Mouse (Mus musculus) heart, embryonic 16.5 days (tissue): ENCODE measurements at regions not wholly inside any gene's neighbourhood (a gene's known extent, or its start where the extent isn't known, plus 50 kb on each side); places are given as distances from the start of the nearest gene placed in this dataset.
"Not testable (repeated sequence)": the region's sequence is repeated elsewhere in the genome, so short reads cannot be mapped to it uniquely, and the experiment has no call there.

Experiments used
- ATAC-seq: fragments of 200-750 bp; cut with Nextera tagmentation; replicated peaks from 2 replicates; pipeline ENCODE4 v1.8.0; 2017; ENCODE audit warnings: moderate number of reproducible peaks; ENCODE audit not compliant: insufficient read depth, low FRiP score; ENCODE audit errors: extremely low read depth
- H3K27ac ChIP-seq: fragments of 300-500 bp; sonication (generic); 2 replicates; pipeline ENCODE4 v1.5.1; 2014; ENCODE audit warnings: mild to moderate bottlenecking, low read length, control low read depth, moderate library complexity
- H3K27me3 ChIP-seq: fragments of 300-500 bp; sonication (generic); 2 replicates; pipeline ENCODE4 v1.6.1; 2014; ENCODE audit warnings: low read length, mixed read lengths; ENCODE audit not compliant: control insufficient read depth, insufficient read depth
- H3K36me3 ChIP-seq: fragments of 300-500 bp; sonication (generic); 2 replicates; pipeline ENCODE4 v1.6.1; 2014; ENCODE audit not compliant: control insufficient read depth, insufficient read depth
- H3K4me1 ChIP-seq: fragments of 300-500 bp; sonication (generic); 2 replicates; pipeline ENCODE4 v1.6.1; 2014; ENCODE audit warnings: low read length, mixed read lengths; ENCODE audit not compliant: control insufficient read depth, insufficient read depth
- H3K4me2 ChIP-seq: fragments of 300-500 bp; sonication (generic); 2 replicates; pipeline ENCODE4 v1.6.1; 2014; ENCODE audit warnings: low read depth, mild to moderate bottlenecking, control low read depth, low read length
- H3K4me3 ChIP-seq: fragments of 300-500 bp; sonication (generic); 2 replicates; pipeline ENCODE4 v1.5.1; 2014; ENCODE audit warnings: mild to moderate bottlenecking, control low read depth, low read length
- H3K9ac ChIP-seq: fragments of 300-500 bp; sonication (generic); 2 replicates; pipeline ENCODE4 v1.6.1; 2014; ENCODE audit warnings: low read length, control low read depth
- H3K9me3 ChIP-seq: fragments of 300-500 bp; sonication (generic); replicated peaks from 2 replicates; pipeline ENCODE4 v1.6.1; 2016; ENCODE audit warnings: low read length; ENCODE audit not compliant: control insufficient read depth
- WGBS: fragments of 180-500 bp; shearing (Covaris S2); extraction: QIAGEN DNeasy Blood & Tissue Kit; methylation state at CpG from one replicate; pipeline ENCODE4 v1.1.7; 2014; 5-methylcytosine and 5-hydroxymethylcytosine counted together

DNA sequence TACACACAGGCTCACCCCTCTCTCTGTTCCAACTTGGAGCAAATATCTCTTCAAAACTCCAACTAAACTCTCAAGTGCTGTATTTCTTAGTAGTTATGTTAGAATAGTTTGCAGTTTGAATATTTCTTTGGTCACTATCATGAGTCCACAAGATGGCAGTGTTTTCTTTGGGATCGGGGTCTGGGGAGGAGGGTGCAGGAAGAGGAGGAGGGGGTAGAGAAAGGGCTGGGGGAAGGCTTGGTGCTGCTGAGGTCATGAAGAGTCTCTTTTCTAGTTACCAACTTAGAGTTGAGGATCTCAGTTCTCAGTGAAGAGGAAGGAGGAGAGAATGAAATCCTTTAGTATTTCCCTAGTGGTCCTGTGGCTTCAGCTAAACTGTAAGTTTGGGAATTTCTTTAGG, 863.6 kb downstream of the Dad1 start:
- H3K9ac ChIP-seq, H3K36me3 ChIP-seq, ATAC-seq, H3K4me2 ChIP-seq, H3K9me3 ChIP-seq, H3K27me3 ChIP-seq, H3K4me1 ChIP-seq, H3K4me3 ChIP-seq, H3K27ac ChIP-seq: not testable (repeated sequence)
- WGBS, result no CpG with 5 or more reads among the region's 1 CpGs

DNA sequence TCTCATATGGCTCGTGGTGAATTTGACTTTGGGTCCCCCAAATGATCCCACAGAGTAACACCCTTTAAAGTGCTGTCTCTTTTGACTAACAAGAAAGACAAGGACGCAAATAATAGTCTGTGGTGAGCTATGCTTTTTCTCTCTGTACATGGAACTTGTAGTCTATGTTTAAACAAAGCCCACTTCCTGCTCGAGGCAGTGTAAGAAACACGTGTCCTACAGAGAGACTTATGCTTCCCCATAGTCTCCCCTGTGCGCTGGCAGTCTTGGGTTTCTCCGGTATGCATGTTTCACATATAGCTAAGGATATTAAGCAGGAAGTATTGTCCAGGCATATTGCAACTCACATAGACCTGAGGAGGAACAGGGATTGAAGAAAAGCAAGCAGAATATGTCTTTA, 879.0 kb upstream of the Olfr1507 start:
- H3K9ac ChIP-seq, ATAC-seq, H3K36me3 ChIP-seq, H3K27ac ChIP-seq, H3K27me3 ChIP-seq, H3K4me1 ChIP-seq, H3K4me3 ChIP-seq, H3K4me2 ChIP-seq, H3K9me3 ChIP-seq: not testable (repeated sequence)
- 66% methylated on average over 5 of the region's 6 CpGs for WGBS

DNA sequence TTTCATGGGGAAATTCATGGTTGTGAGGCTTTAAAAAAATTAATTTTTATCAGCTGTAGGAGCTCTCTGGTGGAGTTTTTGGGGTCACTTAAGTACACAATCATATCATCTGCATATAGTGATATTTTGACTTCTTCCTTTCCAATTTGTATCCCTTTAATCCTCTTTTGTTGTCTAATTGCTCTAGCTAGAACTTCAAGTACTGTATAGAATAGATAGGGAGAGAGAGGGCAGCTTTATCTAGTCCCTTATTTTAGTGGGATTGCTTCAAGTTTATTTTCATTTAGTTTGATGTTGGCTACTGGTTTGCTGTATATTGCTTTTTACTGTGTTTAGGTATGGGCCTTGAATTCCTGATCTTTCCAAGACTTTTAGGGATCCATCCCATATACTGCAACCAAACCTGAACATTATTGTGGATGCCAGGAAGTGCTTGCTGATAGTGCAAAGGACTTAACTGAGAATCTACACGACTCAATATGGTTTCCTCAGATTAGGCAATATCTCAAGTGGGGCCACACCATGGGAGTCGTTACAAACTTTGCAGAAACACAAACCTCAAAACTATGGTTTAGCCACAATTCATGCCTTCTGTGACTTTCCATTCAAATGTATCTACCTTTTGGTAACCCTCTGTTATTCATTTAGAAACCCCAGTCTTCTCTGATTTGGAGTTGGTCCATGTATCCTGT, 878.4 kb upstream of the Olfr1507 start:
- not testable (repeated sequence) for ATAC-seq, H3K36me3 ChIP-seq, H3K27ac ChIP-seq, H3K4me3 ChIP-seq, H3K9me3 ChIP-seq, H3K4me1 ChIP-seq, H3K27me3 ChIP-seq, H3K9ac ChIP-seq, H3K4me2 ChIP-seq
- WGBS, result no CpG with 5 or more reads among the region's 2 CpGs

DNA sequence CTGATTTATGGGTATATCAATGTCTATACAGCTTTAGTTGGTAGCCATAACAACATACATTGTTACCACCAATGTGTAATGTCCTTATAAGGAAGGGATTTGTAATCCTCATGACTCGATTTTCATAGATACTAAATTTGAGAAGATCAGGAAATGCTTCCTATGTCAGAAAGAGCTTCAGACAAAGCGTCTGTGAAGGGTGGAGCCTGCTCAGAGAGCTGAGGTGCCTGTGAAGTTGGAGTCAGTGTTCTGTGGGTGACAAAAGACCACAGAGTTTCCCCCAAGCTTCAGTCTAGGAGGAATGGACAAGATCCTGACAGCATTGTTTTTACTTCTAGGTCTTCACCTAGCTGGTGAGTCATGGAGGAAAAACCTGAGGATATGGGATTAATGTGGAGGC, 874.2 kb upstream of the Olfr1507 start:
- Histone ChIP-seq H3K36me3 (no peaks in the 10 kb centered on the region), H3K9me3 (no peaks in the 10 kb centered on the region), H3K27me3 (no peaks in the 10 kb centered on the region), H3K9ac (no peak overlapping the region), H3K4me2 (no peak overlapping the region), H3K27ac (no peak overlapping the region), H3K4me3 (no peak overlapping the region), H3K4me1 (no peaks in the 10 kb centered on the region)
- ATAC-seq, result no peak
- WGBS, result 40% methylated on average over 2 of the region's 2 CpGs

DNA sequence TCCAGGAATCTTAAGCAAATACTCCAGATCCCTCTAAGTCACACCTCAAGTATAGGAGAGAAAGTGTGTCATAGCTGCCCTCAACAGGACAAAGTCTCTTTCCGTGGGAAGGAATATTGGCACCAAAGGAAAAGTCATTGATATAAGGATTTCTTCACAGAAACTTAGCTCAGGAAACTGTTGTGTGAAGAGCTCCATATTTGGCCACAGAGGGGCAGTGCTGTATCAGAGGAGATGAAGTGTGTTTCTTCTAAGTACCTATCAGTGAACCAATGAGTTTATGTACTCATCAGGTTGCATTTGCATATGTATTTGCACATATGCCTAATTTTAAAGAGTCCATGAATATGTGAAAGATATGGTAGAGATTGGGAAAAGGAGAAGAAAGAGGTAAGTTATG, 871.9 kb upstream of the Olfr1507 start:
- H3K4me2 ChIP-seq, H3K9me3 ChIP-seq, H3K27me3 ChIP-seq, H3K27ac ChIP-seq, H3K9ac ChIP-seq, H3K4me3 ChIP-seq, H3K36me3 ChIP-seq, H3K4me1 ChIP-seq, ATAC-seq: not testable (repeated sequence)
- 48% methylated on average over 1 of the region's 1 CpGs for WGBS

DNA sequence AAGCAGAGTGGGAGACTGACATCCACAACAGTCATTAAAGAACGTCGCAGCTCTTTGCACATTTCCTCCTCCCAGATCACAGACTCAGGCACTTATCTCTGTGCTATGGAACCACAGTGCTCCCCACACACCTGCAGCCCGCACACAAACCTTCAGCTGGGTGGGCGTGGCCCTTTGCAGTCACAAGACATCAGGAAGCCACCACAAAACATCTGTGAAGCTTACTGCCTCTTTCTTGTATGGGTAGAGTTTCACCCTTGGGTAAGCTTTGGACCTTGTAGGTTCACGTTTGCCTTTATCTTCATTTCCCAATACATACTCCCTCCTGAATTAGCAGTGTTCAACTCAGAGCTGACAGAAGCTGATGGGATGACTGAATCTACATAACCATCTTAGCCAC, 868.4 kb upstream of the Olfr1507 start:
- ATAC-seq, H3K4me1 ChIP-seq, H3K9me3 ChIP-seq, H3K9ac ChIP-seq, H3K27me3 ChIP-seq, H3K4me3 ChIP-seq, H3K4me2 ChIP-seq, H3K36me3 ChIP-seq, H3K27ac ChIP-seq: not testable (repeated sequence)
- 65% methylated on average over 5 of the region's 5 CpGs for WGBS

DNA sequence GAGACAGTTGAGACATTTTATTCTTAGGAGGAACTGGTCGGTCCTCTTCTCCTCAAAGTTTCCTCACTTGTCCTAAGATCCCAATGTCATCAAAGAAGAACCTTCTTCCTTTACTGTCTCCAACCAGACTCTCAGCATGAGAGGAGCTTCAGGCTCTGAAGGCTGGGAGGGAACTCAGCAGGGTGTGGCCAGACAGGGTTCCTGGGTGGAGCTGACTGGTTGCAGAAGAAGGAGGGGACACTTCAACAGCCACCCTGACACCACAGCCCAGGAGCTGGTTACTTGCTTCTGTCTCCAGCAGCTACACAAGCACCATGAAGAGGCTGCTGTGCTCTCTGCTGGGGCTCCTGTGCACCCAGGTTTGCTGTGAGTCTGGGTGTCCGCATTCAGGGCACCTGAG, 866.5 kb upstream of the Olfr1507 start:
- H3K9ac ChIP-seq, H3K36me3 ChIP-seq, ATAC-seq, H3K4me2 ChIP-seq, H3K4me1 ChIP-seq, H3K9me3 ChIP-seq, H3K27me3 ChIP-seq, H3K27ac ChIP-seq, H3K4me3 ChIP-seq: not testable (repeated sequence)
- 64% methylated on average over 2 of the region's 2 CpGs for whole genome bisulfite sequencing

DNA sequence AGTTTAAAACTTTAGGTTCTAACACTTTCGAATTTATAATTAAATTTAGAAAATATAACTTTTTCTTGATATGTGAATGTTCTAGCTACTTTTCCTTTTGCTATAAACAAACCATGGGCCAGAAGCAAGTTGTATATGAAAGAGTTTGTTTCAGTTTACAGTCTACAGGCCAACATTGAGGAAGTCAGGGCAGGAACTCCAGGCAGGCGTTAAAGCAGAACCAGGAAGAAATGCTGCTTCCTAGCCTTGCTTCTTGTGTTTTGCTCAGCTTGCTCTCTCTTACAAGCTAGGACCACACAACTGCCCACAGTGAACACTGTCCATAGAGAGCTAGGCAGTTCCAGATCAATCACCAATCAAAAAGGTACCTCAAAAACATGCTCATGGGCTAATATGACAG, 861.9 kb upstream of the Olfr1507 start:
- H3K36me3 ChIP-seq, H3K4me3 ChIP-seq, H3K27ac ChIP-seq, H3K4me1 ChIP-seq, H3K4me2 ChIP-seq, H3K9ac ChIP-seq, H3K9me3 ChIP-seq, ATAC-seq, H3K27me3 ChIP-seq: not testable (repeated sequence)
- WGBS, result 100% methylated on average over 1 of the region's 2 CpGs

DNA sequence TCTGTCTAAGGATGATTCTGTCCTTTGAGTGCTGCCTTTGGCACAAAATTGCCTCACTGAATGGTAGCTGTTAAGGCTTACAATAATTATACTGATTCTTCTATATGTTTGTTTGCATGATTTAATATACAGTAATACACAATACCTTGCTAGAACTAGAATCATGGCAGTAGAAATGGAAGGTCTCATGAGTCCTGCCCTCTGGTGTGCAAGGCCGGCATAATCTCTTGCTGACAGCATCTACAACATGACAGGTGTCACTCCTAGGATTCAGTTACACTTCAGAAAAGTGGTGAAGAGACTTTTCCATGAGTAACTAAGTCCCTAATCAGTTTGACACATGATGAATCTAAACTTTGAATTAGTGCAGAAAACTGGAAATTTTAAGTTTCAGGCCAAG, 861.2 kb upstream of the Olfr1507 start:
- no CpG with 5 or more reads among the region's 1 CpGs for WGBS
- not testable (repeated sequence) for H3K9ac ChIP-seq, H3K4me3 ChIP-seq, H3K4me1 ChIP-seq, ATAC-seq, H3K4me2 ChIP-seq, H3K27me3 ChIP-seq, H3K27ac ChIP-seq, H3K36me3 ChIP-seq, H3K9me3 ChIP-seq

DNA sequence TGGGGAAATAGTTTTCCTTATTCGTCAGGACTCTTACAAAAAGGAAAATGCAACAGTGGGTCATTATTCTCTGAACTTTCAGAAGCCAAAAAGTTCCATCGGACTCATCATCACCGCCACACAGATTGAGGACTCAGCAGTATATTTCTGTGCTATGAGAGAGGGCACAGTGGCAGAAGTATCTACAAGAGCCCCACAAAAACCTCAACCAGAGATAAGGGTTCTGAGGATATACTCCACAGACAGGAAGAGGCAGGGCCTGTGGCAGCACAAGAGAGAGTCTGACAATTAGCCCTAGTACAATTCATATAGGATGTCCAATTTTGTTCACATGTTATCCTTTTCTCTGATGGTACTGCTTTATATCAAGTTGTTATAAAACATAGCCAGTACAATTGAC, 855.9 kb upstream of the Olfr1507 start:
- WGBS, result 100% methylated on average over 2 of the region's 3 CpGs
- not testable (repeated sequence) for H3K27me3 ChIP-seq, H3K4me1 ChIP-seq, H3K9me3 ChIP-seq, ATAC-seq, H3K4me3 ChIP-seq, H3K4me2 ChIP-seq, H3K36me3 ChIP-seq, H3K9ac ChIP-seq, H3K27ac ChIP-seq
